Mouse (Mus musculus) megakaryocyte, embryonic 14.5 days (primary cell): Measurements from ENCODE around the gene Tex14. TPM values are rescaled to one million over a fixed set of nuclear protein-coding genes. Genes with fewer than 3 reads are reported as not detected.
A peak's percentile ranks its signal among the peaks of the same experiment; 100 is the strongest.

ENCODE experiments used
- H3K27me3 ChIP-seq: replicated peaks from 2 replicates; pipeline ENCODE3; 2012; ENCODE audit warnings: inconsistent platforms
- H3K36me3 ChIP-seq: replicated peaks from 2 replicates; pipeline ENCODE3; 2012; ENCODE audit warnings: low read length, inconsistent platforms, mixed read lengths
- H3K4me1 ChIP-seq: 2 replicates; pipeline ENCODE4 v1.6.1; 2012; ENCODE audit warnings: inconsistent platforms
- H3K4me3 ChIP-seq: replicated peaks from 2 replicates; pipeline ENCODE3; 2012; ENCODE audit warnings: moderate library complexity, mild to moderate bottlenecking, inconsistent platforms
- H3K9me3 ChIP-seq: 2 replicates; pipeline ENCODE4 v1.6.1; 2012; ENCODE audit warnings: inconsistent platforms
- FLI1 ChIP-seq: IDR thresholded peaks from 2 replicates; pipeline ENCODE4 v1.6.1; 2012; ENCODE audit warnings: low read length, inconsistent platforms, mixed read lengths
- GATA1 ChIP-seq: IDR thresholded peaks from 3 replicates; pipeline ENCODE4 v1.6.1; 2012; ENCODE audit warnings: mixed read lengths, low read length, inconsistent platforms, borderline replicate concordance
- polyA plus RNA-seq: library from polyadenylated mRNA; stranded (reverse); fragments of >175 nt; gene quantifications from 2 replicates; pipeline ENCODE4 v1.2.3, GENCODE M21; 2012; ENCODE audit warnings: low replicate concordance; ENCODE audit not compliant: insufficient read depth

Gene Tex14
- not detected in 2 replicates for polyA plus RNA-seq

- TF ChIP-seq FLI1 (no peak), GATA1 (no peak)
- Histone ChIP-seq H3K27me3 (peaks cover 2% of the 10 kb centered on the region), H3K9me3 (no peaks in the 10 kb centered on the region)
These were observed at the start of gene Tex14, which contains the start of gene Rad51c for GRCm38 (mm10) chr11:87404876-87405275. Gene Tex14, plus strand, starts transcription at chr11:87405065. Gene Rad51c, minus strand, starts transcription at chr11:87404954.

DNA sequence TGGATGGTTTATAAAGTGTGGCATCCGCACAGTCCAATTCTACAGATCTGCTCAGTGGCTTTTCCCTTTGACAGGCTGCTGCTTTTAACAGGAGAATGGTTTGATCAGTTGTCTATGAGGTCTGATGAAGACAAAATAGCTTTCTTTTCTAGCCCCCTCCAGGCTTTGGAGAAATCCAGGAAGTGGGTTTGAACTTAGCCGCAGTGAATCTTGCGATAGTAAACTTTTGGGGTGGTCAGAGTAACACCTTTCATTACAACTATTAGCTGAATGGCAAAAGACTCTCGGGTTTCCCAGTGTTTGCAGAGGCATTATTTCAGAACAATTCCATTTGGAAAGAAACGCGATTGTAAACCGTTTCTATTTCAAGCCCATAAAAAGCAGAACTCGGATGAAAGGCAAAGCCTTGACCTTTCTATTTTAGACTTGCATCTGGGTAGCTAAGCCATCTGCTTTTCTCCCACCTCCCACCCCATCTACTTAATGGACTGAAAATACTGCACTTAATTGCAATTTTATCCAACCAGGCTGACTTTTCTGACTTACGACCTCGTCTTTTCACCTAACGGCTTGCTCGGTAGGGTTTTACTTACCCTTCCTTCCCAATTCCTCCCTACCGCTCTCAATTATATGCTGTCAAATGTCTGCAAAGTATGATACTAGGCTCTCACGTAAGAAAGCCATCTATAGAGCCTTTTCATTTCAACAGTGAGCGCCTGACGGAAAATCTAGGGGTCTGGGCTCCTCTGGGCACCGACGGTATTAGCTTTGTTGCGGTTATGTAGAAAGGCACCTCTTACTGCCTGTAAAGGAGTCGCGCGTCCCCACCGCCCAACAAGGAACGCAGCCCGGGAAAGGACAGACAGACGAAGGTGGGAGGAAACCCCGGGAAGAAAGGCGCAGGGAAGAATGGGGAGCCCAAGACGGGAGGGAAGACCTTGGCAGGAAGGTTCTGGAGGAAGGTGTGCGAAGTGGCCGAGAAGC, 47.3 kb upstream of the Tex14 start:
- H3K9me3 ChIP-seq: no peaks in the 10 kb centered on the region
- peaks cover 55% of the 10 kb centered on the region for H3K27me3 ChIP-seq
- peak overlapping the region; percentile 93 for H3K4me3 ChIP-seq
- TF ChIP-seq FLI1 (no peak), GATA1 (no peak)
- H3K4me1 ChIP-seq: peaks cover 23% of the 10 kb centered on the region
- H3K36me3 ChIP-seq: no peaks in the 10 kb centered on the region

More at GRCm38 (mm10) chr11:87404876-87405275, at the start of gene Tex14, which contains the start of gene Rad51c:
- peaks cover 14% of the 10 kb centered on the region for H3K4me1 ChIP-seq
- H3K36me3 ChIP-seq: no peaks in the 10 kb centered on the region
- H3K4me3 ChIP-seq: peak within 1 kb of the TSS; percentile 96

DNA sequence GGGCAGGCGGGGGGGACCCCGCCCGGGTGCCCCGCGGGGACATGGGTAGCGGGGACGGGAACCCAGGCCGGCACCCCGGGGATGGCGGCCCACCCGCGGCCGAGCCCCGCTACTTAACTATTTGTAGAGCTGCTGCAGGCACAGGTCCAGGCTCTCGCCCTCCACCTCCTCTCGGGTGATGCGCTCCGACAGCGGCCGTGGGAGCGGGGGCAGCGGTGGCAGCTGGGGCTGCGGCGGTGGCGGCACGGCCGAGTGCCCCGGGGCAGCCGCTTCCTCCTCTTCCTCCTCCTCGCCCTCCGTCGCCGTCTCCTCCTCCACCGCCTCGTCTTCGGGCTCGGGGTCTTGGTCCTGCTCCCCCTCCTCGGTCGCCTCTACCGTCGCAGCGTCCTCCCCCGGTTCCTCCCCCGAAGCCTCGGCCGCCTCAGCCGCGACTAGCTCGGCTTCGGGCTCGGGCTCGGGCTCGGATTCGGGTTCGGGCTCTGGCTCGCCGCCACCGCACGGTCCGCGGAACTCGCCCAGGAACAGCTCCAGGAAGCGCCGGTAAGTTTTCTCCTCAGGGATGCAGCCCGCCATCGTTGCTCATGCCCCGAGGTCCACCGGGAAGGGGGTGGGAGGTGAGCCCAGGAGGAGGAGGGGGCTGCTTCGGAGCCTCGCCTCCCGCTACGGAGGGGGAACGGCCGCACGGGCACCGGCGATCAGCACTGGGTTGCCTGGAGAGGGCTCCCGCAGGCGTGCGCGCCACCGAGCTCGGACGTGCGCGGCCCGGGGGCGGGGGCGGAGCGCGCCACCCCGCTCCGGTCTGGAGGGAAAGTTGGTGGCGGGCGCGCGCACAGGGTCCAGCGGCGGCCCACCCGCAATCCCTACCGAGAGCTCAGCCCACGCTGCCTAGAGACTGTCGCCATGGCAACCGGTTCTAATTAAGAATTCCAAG, 46.3 kb upstream of the Tex14 start, which contains the start of gene Ppm1e:
TSS of gene Ppm1e (minus strand) at position 693 of the 931 bp plus-strand sequence.
- H3K9me3 ChIP-seq: peaks cover 5% of the 10 kb centered on the region; the same call in 1 of the 2 replicates
- peaks cover 53% of the 10 kb centered on the region for H3K27me3 ChIP-seq
- no peak for TF ChIP-seq GATA1
- TF ChIP-seq FLI1: no peak
- H3K4me3 ChIP-seq: peak within 1 kb of the TSS; percentile 93
- peaks cover 23% of the 10 kb centered on the region for H3K4me1 ChIP-seq
- no peaks in the 10 kb centered on the region for H3K36me3 ChIP-seq

DNA sequence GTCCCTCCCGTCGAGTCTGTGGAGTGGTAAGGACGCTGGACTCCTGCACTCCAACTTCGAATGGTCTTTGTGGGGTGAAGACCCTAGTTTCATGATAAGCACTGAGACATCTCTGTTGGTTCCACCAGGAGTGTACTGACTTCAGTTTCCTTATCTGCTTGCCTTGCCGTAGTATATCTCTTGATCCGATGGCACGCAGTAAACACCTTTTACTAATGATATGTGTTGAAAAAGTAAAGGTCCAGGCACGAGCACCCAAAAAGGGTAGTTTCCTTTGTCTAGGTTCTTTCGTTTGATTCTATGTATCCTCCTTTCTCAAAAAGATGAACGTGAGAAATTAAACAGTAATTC, 45.6 kb upstream of the Tex14 start:
- H3K27me3 ChIP-seq: peaks cover 50% of the 10 kb centered on the region
- H3K4me1 ChIP-seq: peaks cover 23% of the 10 kb centered on the region
- H3K9me3 ChIP-seq: peaks cover 5% of the 10 kb centered on the region; the same call in 1 of the 2 replicates
- no peak for TF ChIP-seq GATA1
- no peak for TF ChIP-seq FLI1
- H3K36me3 ChIP-seq: no peaks in the 10 kb centered on the region
- peak overlapping the region; percentile 93 for H3K4me3 ChIP-seq

DNA sequence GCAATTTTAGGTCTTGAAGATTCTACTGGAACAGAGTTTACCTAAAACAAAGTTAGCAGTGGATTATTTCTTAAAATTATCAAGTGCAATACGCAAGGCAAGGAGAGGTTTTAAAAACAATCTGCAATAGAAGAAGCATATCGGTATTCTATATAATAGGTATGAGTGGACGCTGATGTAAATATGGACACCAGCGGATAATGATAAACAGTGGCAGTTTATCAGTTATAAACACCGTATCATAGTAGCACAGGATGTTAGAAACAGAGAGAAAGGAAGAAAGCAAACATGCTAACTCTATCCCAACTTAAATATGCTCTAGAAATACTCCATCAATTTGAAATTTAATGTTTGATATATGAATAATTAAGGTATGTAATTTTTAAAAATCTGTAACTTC, 39.7 kb upstream of the Tex14 start:
- H3K36me3 ChIP-seq: no peaks in the 10 kb centered on the region
- TF ChIP-seq FLI1 (no peak), GATA1 (no peak)
- H3K27me3 ChIP-seq: peaks cover 9% of the 10 kb centered on the region
- peaks cover 5% of the 10 kb centered on the region; the same call in 1 of the 2 replicates for H3K9me3 ChIP-seq
- no peak overlapping the region for H3K4me3 ChIP-seq
- H3K4me1 ChIP-seq: peaks cover 13% of the 10 kb centered on the region

GRCm38 (mm10) chr11:87367061-87367460, 37.8 kb upstream of the Tex14 start:
- peaks cover 5% of the 10 kb centered on the region; the same call in 1 of the 2 replicates for H3K9me3 ChIP-seq
- H3K36me3 ChIP-seq: no peaks in the 10 kb centered on the region
- TF ChIP-seq GATA1: no peak
- no peak for TF ChIP-seq FLI1
- no peak overlapping the region for H3K4me3 ChIP-seq
- H3K27me3 ChIP-seq: no peaks in the 10 kb centered on the region
- peaks cover 13% of the 10 kb centered on the region for H3K4me1 ChIP-seq

DNA sequence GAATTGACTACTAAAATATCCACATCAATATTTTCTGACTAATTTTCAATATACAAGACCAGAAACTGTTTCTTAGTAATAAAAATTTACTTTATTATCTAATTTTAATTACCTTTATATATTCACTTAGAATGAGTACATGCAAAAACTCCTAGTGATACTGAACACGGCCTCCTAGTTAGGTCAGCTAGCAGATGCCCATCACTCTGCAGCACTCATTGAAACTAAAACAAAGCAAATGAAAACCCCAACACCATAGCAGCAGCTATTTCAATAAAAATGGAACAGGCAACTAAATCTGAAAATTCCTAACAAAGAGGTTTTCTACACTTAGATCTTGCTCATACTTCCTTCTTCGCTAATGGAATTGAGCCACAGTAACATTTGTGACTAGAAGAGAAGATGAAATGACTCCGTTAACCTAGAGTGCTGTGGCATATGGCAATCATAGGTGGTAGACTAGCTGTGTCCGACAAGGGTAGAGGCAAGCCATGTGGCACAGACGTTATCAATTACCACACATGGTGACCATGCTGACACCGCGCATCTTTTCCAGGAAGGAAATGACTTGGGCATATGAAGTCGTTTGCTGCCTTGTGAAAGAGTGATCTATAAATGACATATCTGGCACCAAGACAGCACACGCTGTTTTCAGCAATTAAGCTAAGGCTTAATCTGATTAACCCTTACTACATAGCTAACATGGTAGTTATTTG, 36.8 kb upstream of the Tex14 start:
- H3K36me3 ChIP-seq: no peaks in the 10 kb centered on the region
- no peak; the same call in 2 of the 3 replicates for TF ChIP-seq GATA1
- no peak for TF ChIP-seq FLI1

GRCm38 (mm10) chr11:87384551-87384950, 20.3 kb upstream of the Tex14 start:
- Histone ChIP-seq H3K9me3 (no peaks in the 10 kb centered on the region), H3K4me1 (no peaks in the 10 kb centered on the region; the same call in 1 of the 2 replicates), H3K27me3 (no peaks in the 10 kb centered on the region), H3K36me3 (no peaks in the 10 kb centered on the region), H3K4me3 (no peak overlapping the region)
- TF ChIP-seq FLI1 (no peak), GATA1 (no peak)

More for the DNA sequence above, 36.8 kb upstream of the Tex14 start:
- peaks cover 13% of the 10 kb centered on the region for H3K4me1 ChIP-seq
- no peaks in the 10 kb centered on the region for H3K27me3 ChIP-seq
- peak overlapping the region; percentile 81 for H3K4me3 ChIP-seq
- H3K9me3 ChIP-seq: peaks cover 4% of the 10 kb centered on the region; the same call in 1 of the 2 replicates
